Comparison of ENCODE assay signal across 8 mouse cellular contexts in the genomic region with DNA sequence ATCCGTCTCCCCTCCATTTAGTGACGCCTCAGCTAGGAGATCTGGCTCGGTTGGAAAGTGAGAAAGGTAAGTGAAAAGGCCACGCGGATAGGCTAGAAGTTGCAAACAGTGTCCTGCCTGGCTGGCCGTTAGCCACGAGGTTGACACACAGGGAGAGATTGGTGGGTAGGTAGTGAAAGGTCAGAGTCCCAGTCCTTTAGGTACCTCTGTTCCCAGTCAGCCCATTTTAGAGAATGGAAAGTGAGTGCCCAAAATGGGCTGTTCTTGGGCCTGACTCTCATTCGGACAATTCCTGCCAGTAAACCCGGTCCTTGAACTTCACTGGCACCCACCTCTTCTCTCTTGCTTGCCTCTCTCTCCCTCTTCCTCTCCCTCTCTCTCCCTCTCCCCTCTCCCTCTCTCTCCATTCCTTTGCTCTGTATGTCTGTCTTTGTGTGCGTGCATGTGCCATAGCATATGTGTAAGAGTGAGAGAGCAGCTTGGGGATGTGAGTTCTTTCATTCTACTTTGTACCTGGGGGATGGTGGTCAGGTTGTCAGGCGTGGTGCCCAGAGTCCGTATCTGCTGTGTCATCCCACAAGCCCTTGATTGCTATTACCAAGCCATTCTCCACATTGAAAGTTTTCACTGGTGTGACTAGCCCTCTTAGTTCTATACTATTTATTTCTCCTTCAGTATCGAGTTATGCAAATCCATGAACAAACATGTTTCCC. TPM values are rescaled to one million over a fixed set of nuclear protein-coding genes. Genes with fewer than 3 reads are reported as not detected.
DNase-seq lines count a peak whose midpoint lies in the region; ATAC-seq and TF ChIP-seq lines count a peak whose summit lies in the region.

A gene (minus strand): TSS at position 4 of the 713 bp plus-strand sequence.

- peak within 1 kb of the TSS; percentile 76 for H3K4me3 ChIP-seq in kidney, postnatal 0 days (replicated peaks; ENCODE audit: low read depth, low read length)
- peak within 1 kb of the TSS; percentile 98 for H3K4me3 ChIP-seq in forebrain, embryonic 14.5 days (ENCODE audit: low read depth, low read length)
- peak within 1 kb of the TSS; percentile 92 for H3K4me3 ChIP-seq in hindbrain, embryonic 12.5 days
- peak within 1 kb of the TSS; percentile 72 for H3K4me3 ChIP-seq in liver, embryonic 12.5 days
- H3K4me3 ChIP-seq in stomach, embryonic 15.5 days (replicated peaks) = peak within 1 kb of the TSS; percentile 89

- WGBS in kidney, postnatal 0 days = 20% methylated on average over 13 of the region's 13 CpGs
- 22% methylated on average over 13 of the region's 13 CpGs for WGBS in forebrain, embryonic 14.5 days
- 23% methylated on average over 13 of the region's 13 CpGs for WGBS in hindbrain, embryonic 12.5 days
- 7% methylated on average over 13 of the region's 13 CpGs for WGBS in liver, embryonic 12.5 days (ENCODE audit: insufficient replicate concordance)
- 16% methylated on average over 13 of the region's 13 CpGs for WGBS in stomach, embryonic 15.5 days

- CTCF ChIA-PET in Patski (lab: Charles Lee) = interaction anchor here (0.9 to 1.4 kb wide), 2 partner anchors 11 to 17 kb away, joined by 4 to 5 read pairs; a partner anchor contains a TSS

- no peak for DNase-seq in kidney, postnatal 0 days (ENCODE audit: low spot score)
- no peak for DNase-seq in kidney, postnatal 4 days
- no peak for DNase-seq in Patski (ENCODE audit: low read depth, low spot score)
- DNase-seq in forebrain, embryonic 14.5 days (ENCODE audit: low spot score) = no peak
- DNase-seq in thymus, postnatal 25 days = no peak

- peak; percentile 41 for ATAC-seq in kidney, postnatal 0 days (replicated peaks; ENCODE audit: low FRiP score, low read depth)
- ATAC-seq in Patski = peak; percentile 22
- peak; percentile 19; the same call in 1 of the 2 replicates for ATAC-seq in forebrain, embryonic 14.5 days
- 0 out of 2 replicates have a peak, but pooled peaks have one; percentile 13 for ATAC-seq in hindbrain, embryonic 12.5 days (ENCODE audit: low FRiP score)
- ATAC-seq in liver, embryonic 12.5 days = peak; percentile 50
- ATAC-seq in stomach, embryonic 15.5 days (ENCODE audit: insufficient read depth, low FRiP score, low read depth) = peak; percentile 25

- POLR2A ChIA-PET in Patski (lab: Charles Lee) = interaction anchor here (1.2 to 1.6 kb wide), 3 partner anchors 17 to 110 kb away, joined by 3 to 5 read pairs (median 3); a partner anchor contains a TSS

- peak within 1 kb of the TSS; percentile 95 for H3K9ac ChIP-seq in kidney, postnatal 0 days (ENCODE audit: low read depth, low read length)
- H3K9ac ChIP-seq in forebrain, embryonic 14.5 days (ENCODE audit: low read length) = peak within 1 kb of the TSS; percentile 90
- peak within 1 kb of the TSS; percentile 90 for H3K9ac ChIP-seq in hindbrain, embryonic 12.5 days
- peak within 1 kb of the TSS; percentile 83 for H3K9ac ChIP-seq in liver, embryonic 12.5 days
- H3K9ac ChIP-seq in stomach, embryonic 15.5 days = peak within 1 kb of the TSS; percentile 91

- no peaks in the 10 kb centered on the region for H3K9me3 ChIP-seq in kidney, postnatal 0 days (replicated peaks; ENCODE audit: low read length)
- no peaks in the 10 kb centered on the region for H3K9me3 ChIP-seq in forebrain, embryonic 14.5 days (replicated peaks; ENCODE audit: control insufficient read depth, low read length)
- no peaks in the 10 kb centered on the region for H3K9me3 ChIP-seq in hindbrain, embryonic 12.5 days (replicated peaks)
- H3K9me3 ChIP-seq in liver, embryonic 12.5 days (replicated peaks) = no peaks in the 10 kb centered on the region
- no peaks in the 10 kb centered on the region for H3K9me3 ChIP-seq in stomach, embryonic 15.5 days

- TF ChIP-seq CTCF in kidney, postnatal 0 days (IDR thresholded peaks at IDR 0.05; ENCODE audit: low read depth) = no peak
- no peak for TF ChIP-seq CTCF in Patski (IDR thresholded peaks at IDR 0.05)

- H3K36me3 ChIP-seq in kidney, postnatal 0 days (ENCODE audit: insufficient read depth, low read length) = peaks cover 17% of the 10 kb centered on the region
- peaks cover 14% of the 10 kb centered on the region; the same call in 1 of the 2 replicates for H3K36me3 ChIP-seq in forebrain, embryonic 14.5 days (ENCODE audit: control insufficient read depth, insufficient read depth, low read length)
- peaks cover 10% of the 10 kb centered on the region; the same call in 1 of the 2 replicates for H3K36me3 ChIP-seq in hindbrain, embryonic 12.5 days
- H3K36me3 ChIP-seq in liver, embryonic 12.5 days = peaks cover 48% of the 10 kb centered on the region
- 0 out of 2 replicates have a peak, but pooled peaks cover 9% of the 10 kb centered on the region for H3K36me3 ChIP-seq in stomach, embryonic 15.5 days

- in situ Hi-C loops in Patski (cut with MboI; ENCODE audit: low pct_unique_long_range_greater_than_20kb) = no loop called here

- H3K27me3 ChIP-seq in kidney, postnatal 0 days (ENCODE audit: insufficient read depth, low read length) = no peaks in the 10 kb centered on the region
- no peaks in the 10 kb centered on the region for H3K27me3 ChIP-seq in Patski
- no peaks in the 10 kb centered on the region for H3K27me3 ChIP-seq in forebrain, embryonic 14.5 days (replicated peaks; ENCODE audit: control insufficient read depth, insufficient read depth, low read length)
- H3K27me3 ChIP-seq in hindbrain, embryonic 12.5 days = no peaks in the 10 kb centered on the region
- no peaks in the 10 kb centered on the region for H3K27me3 ChIP-seq in liver, embryonic 12.5 days (replicated peaks)
- no peaks in the 10 kb centered on the region for H3K27me3 ChIP-seq in stomach, embryonic 15.5 days (replicated peaks)

- H3K4me2 ChIP-seq in kidney, postnatal 0 days (ENCODE audit: low read length) = peak within 1 kb of the TSS; percentile 80
- H3K4me2 ChIP-seq in forebrain, embryonic 14.5 days (ENCODE audit: low read length) = peak within 1 kb of the TSS; percentile 88
- peak within 1 kb of the TSS; percentile 62 for H3K4me2 ChIP-seq in hindbrain, embryonic 12.5 days (replicated peaks)
- peak within 1 kb of the TSS; percentile 83 for H3K4me2 ChIP-seq in liver, embryonic 12.5 days
- peak within 1 kb of the TSS; percentile 77 for H3K4me2 ChIP-seq in stomach, embryonic 15.5 days

- peak within 1 kb of the TSS; percentile 81 for H3K27ac ChIP-seq in kidney, postnatal 0 days
- H3K27ac ChIP-seq in forebrain, embryonic 14.5 days (ENCODE audit: low read depth, low read length) = peak within 1 kb of the TSS; percentile 70
- H3K27ac ChIP-seq in hindbrain, embryonic 12.5 days = peak within 1 kb of the TSS; percentile 85
- H3K27ac ChIP-seq in liver, embryonic 12.5 days = peak within 1 kb of the TSS; percentile 80
- H3K27ac ChIP-seq in stomach, embryonic 15.5 days = peak within 1 kb of the TSS; percentile 84

- H3K4me1 ChIP-seq in kidney, postnatal 0 days (replicated peaks; ENCODE audit: insufficient read depth, low read length) = peaks cover 17% of the 10 kb centered on the region; the same call in 1 of the 2 replicates
- H3K4me1 ChIP-seq in forebrain, embryonic 14.5 days (ENCODE audit: control insufficient read depth, insufficient read depth, low read length) = peaks cover 22% of the 10 kb centered on the region
- H3K4me1 ChIP-seq in hindbrain, embryonic 12.5 days = peaks cover 29% of the 10 kb centered on the region
- peaks cover 57% of the 10 kb centered on the region for H3K4me1 ChIP-seq in liver, embryonic 12.5 days
- peaks cover 21% of the 10 kb centered on the region for H3K4me1 ChIP-seq in stomach, embryonic 15.5 days

RNA-seq across cellular contexts. Expression of the gene that starts here (rescaled TPM):
- 108 and 109 TPM in 2 replicates for polyA plus RNA-seq in kidney, postnatal 0 days (2015; fragmentation: Nextera tagmentation; extraction: Ambion mirVana)
- polyA plus RNA-seq in Patski (2021) = 94.5 TPM
- 127 and 136 TPM in 2 replicates for polyA plus RNA-seq in forebrain, embryonic 14.5 days (2014; fragmentation: Nextera tagmentation; extraction: Ambion mirVana)
- 161 and 177 TPM in 2 replicates for polyA plus RNA-seq in hindbrain, embryonic 12.5 days (2016; fragmentation: Nextera tagmentation; extraction: Ambion mirVana)
- 73.2 and 74.9 TPM in 2 replicates for polyA plus RNA-seq in liver, embryonic 12.5 days (2016; fragmentation: Nextera tagmentation; extraction: Ambion mirVana)
- 98.7 and 118 TPM in 2 replicates for polyA plus RNA-seq in stomach, embryonic 15.5 days (2015; fragmentation: Nextera tagmentation; extraction: Ambion mirVana)
